Mouse (Mus musculus): ENCODE results near the gene Tspan9.

The Tspan9 gene

GRCm38 (mm10) chr6:128011781-128012180, 131.6 kb downstream of the Tspan9 start:
- no peak for DNase-seq

DNA sequence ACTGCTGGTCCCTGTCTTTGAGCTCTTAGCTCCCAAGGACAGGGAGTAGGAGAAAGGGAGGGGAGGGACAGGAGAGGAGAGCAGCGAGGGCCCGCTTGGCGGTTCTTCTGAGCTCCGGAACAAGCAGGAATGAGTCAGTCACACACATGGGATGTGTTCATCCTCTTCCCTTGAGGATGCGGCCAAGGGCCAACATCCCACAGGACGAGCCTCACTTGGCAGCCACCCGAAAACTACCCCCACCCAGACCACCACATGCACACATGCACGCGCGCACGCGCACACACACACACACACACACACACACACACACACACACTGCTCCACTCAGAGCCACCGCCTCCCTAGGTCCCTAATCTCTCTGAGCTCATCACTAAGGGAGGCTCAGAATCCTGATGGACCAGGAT, 132.3 kb downstream of the Tspan9 start:
- peak; percentile 60 to 68 for DNase-seq

DNA sequence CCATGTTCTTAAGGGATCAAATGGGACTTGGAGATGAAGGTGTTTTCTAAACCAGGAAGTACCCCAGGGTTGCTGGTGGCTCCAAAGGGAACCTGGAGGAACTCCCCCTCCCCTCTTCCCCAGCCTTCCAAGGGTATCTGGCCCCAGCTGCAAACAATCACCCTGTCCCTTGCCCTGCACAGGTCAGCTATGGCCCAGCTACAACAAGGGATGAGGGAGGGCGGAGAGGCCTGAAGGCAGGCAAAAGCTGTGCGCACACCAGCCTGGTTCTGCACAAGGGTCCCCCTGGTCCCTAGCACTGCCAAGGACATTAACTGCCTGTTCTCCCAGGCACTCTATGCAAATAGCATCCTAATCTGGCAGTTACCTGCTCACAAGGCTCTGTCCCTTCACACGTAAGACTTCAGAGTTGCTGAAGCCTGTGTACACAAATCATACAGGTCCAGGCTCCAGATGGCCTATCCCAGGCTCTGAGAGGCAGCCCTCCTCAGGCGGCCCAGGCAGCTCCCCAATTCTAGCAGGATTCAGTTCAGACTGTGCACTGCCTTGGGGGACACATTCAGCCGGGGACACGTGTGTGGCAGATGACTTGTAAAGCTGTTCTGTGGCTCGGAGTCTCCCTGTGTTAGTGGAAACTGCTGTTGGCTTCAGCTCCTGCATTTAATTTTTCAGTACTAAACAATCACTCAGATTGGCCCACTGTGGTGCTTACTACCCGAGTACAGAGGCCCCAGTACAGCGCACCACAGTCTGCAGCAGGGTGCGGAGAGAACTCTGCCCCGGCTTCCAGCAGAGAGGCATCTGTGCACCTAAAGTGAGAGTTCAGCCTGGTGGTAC, 133.0 kb downstream of the Tspan9 start:
- DNase-seq: no peak

DNA sequence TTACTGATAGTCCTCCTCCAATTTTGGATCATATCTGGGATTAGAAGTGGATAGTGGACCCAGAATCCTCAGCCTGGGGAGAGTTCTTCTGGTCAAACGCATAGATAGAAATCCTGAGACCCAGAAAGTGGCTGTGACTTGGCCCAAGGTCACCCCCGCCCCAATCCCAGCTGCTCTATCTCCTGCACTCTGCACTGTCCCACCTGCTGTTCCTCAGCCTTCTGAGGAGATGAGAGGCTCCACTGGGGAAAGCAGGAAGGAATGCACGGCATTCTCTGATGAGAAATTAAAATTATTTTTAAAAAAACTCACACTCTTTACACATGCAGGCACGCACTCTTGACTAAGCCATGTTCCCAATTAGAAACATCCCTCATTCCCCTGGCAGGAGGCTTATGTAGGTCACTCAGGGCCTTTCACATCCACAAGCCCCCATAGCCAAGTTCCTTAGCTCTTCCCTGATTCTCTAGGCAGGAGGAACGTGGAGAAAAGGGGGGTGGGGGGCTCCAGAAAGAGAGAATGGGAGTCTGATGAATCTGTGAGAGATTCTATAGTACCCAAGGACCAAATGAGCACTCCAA, 135.3 kb downstream of the Tspan9 start:
- DNase-seq: no peak

DNA sequence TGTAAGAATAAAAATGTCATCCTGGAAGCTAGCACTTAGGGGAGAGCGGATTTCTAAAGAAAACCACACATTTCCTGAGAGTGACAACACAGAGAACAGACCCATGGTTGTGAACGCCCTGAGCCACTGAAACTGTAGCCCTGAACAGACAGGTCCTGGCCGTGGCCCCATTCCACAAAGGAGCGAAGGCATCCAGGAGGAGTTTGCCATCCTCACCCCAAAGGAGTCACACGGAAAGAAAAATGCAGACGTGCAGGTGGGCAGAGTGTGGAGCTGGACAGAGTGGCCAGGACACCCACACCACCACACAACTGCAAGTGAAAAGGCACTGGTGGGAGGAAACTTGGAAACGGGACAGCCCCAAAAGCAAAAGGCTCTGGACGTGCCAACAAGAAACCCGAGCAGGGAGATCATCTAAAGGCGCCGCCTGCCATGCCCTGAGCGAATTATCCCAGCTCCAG, 136.1 kb downstream of the Tspan9 start:
- peak; percentile 54 to 66 for DNase-seq

DNA sequence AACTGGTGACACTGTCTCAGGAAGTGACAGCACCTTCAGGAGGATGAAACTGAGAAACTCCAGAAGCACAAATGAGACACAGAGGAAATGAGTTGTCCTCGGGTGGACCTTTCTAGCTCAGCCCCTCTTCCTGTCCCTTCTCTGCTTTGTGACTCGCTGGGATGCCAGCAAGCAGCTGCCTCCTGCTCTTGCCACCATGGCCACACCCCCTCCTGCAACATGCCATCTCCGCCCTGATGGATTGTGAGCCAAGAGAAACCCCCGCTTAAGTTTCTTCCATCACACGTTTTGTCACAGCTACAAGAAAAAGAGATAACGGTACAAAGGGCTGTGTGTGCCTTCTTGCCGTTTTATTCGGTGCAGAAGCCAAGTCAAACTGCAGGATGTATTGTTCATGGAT, 137.2 kb downstream of the Tspan9 start:
- DNase-seq: peak in 1 of 2 experiments; percentile 51

- DNase-seq: peak in 1 of 2 experiments; percentile 51
Observed at GRCm38 (mm10) chr6:128004544-128004943, 138.8 kb downstream of the Tspan9 start.

DNA sequence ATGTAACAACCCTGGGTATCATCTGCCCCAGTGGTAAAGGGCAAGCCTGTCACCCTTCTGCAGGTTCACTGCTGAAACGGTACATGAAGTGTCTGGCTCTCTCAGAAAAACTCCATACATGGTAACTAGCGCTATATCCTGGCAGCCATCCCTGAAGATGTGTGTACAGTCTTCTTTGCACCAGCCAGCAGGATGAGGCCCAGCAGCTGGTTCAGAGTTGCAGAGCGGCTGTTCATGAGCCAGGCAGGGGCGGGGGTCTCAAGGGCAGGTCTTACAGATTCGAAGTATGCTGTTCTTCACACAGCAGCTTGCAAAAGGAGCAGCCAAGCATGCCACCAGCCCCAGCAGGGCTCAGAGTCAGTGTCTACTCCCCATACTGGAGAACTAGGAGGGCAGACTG, 139.9 kb downstream of the Tspan9 start:
- DNase-seq: no peak

DNA sequence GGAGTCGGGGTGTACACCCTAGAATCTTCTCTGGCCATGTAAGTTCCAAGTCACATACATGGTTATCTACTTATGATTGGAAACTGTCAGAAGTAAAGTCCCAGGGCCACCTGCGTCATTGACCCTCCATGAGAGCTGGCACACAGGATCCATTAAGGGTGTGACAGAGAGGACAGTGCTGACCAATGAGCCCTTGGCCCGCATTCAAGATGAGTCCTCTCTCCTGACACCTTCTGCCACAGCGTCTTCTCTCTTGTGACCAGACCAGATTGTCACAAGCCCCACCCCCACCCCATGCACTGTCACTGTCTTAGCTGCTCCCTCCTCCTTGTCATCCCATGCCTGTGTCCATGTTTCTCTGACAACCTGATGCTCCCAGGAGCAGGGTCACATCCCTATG, 140.7 kb downstream of the Tspan9 start:
- peak in 1 of 2 experiments; percentile 59 for DNase-seq

DNA sequence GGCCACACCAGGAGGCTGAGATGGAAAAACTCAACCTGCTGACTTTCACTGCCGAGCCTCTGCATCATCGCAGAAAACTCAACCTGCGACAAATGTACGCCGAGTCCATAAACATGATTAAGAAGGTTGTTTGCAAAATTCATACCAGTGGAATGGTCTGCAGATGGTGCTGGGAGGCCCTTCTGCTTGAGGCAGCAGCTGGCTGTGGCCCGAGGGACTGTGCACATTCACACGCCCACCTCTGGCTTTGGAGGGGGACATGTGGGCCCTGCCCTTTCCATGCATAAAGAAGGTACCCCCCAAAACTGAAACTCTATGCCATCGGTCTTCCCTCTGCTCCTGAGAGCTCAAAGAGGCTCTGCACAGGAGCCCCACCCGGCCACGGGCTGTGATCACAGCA, 141.3 kb downstream of the Tspan9 start:
- no peak for DNase-seq

DNA sequence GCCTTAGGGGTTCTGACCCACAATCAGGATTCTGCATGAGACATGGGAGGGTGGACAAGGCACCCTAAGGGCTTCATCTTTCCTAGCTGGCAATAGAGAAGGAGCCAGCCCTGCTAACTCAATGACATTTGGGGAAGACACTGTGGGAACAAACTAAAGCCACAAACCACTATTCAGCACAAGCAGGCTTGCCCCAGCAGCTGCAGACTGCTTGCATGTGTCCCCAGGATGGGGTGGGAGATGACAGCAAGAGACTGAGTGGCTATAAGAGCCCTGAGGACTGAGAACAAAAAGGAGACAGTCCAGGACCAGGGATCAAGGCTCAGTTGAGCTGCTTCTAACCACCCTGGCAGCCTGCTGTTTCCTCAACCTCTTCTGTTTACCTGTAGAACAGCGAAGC, 141.8 kb downstream of the Tspan9 start:
- DNase-seq: no peak

- DNase-seq: peak in 1 of 2 experiments; percentile 51
Observed at GRCm38 (mm10) chr6:128000777-128001176, 142.6 kb downstream of the Tspan9 start.

DNA sequence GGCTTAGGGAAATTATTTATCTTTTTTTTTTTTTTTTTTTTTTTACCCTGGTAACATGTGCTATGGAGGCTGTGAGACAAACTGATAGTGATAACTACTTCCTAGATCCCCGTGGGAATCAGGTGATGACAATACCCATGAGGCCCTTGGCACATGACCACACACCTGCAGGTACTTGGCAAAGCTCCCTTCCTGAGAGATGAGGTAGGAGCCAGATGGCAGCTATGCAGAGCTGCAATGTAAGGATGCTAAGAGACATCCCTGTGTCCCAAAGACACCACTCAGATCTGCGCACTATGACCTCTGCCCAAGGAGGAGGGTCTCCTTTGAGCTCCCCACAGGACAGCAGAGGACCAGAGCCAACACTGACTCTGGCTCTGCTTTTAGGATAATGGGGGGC, 144.3 kb downstream of the Tspan9 start:
- DNase-seq: peak; percentile 89 to 92

DNA sequence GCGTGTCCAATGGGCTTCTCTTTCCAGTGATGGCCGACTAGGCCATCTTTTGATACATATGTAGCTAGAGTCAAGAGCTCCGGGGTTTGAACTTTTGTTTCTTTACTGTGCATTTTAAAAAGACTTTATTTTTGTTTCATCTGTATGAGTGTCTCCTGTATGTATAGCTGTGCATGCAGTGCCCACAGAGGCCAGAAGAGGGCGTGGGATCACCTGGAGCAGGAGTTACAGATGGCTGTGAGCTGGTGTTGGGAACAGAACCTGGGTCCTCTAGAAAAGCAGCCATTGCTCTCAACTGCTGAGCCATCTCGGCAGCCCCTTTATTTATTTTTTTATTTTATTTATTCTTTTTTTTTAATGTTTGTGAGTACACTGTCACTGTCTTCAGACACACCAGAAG, 146.5 kb downstream of the Tspan9 start:
- no peak for DNase-seq

GRCm38 (mm10) chr6:127992993-127993392, 150.4 kb downstream of the Tspan9 start:
- DNase-seq: peak; percentile 56 to 64

DNA sequence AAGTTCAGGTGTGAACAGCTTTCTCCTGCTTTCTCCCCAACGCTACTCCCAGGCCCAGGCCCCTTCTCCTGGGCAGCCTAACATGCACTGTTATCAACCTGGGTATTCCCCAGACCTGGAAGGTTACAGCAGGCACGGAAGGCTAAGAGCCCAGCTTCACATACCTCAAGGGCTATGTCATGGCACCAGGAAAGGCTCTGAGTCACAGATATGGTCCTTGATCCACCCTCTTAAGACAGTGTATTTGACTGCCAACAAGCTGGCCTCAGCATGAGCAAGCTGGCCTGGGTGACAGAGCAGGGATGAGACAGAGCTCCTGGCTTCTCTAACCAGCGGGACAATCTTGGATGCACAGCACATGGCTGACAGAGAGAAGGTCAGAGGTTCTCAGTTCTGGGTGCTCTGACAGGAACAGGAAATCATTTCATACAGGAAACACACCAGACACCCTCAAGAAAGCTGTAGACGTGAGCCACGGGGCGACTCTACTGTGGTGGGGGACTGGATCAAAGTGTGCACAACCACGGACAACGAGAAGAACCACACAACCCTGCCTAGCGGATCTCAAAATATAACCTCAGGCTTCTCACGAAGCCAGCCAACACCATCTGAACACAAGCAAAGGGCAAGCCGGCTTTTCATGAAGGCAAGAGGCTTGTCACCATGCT, 151.8 kb downstream of the Tspan9 start:
- DNase-seq: no peak

DNA sequence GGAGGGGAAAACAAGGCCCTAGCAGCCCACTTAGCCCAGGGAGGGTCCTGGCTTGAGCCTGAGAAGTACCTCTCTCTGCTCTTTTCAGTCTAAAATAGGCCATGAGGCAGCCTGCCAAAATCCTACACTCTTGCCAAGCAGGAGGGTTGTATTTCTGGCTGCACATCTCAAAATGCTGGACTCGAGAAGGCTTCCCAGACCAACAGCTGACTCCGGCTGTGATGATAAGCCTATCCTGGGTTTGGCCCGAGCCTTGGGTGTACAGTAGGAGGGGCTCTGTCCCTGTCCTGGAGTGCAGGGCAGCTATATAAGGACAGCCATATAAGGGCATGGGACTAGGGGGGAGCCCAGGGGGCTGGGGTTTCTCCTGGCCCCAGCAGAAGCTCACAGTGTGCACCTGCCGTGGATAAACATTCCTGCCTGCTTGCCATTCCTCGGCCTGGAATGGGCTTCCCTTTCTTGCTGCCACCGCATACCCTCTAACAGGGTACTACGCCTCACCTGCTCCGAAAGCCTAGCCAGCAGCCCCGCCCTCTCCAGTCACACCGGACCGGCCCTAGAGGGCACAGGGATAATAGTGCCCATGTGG, 153.7 kb downstream of the Tspan9 start:
- DNase-seq: peak; percentile 97

- peak in 1 of 2 experiments; percentile 56 for DNase-seq
Observed at GRCm38 (mm10) chr6:127988944-127989494, 154.4 kb downstream of the Tspan9 start.

DNA sequence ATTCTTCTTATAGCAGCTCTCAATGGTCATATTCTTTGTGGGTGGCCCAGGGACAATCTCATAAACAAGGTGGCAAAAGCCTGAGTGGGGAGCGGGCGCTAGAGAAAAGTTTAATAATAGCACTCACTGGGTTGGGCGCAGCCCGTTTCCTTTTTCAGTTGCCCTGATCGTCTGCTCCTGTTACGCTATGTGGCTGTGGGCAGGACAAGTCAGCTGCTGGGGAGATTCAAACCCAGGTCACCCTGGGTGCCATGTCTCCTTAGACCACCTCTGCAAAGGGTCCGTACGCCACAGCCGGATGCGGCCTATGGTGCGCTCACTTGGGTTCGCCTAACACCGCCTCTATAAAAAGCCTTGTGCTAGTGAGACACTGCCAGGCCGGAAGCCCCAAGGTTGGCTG, 156.0 kb downstream of the Tspan9 start:
- DNase-seq: no peak

DNA sequence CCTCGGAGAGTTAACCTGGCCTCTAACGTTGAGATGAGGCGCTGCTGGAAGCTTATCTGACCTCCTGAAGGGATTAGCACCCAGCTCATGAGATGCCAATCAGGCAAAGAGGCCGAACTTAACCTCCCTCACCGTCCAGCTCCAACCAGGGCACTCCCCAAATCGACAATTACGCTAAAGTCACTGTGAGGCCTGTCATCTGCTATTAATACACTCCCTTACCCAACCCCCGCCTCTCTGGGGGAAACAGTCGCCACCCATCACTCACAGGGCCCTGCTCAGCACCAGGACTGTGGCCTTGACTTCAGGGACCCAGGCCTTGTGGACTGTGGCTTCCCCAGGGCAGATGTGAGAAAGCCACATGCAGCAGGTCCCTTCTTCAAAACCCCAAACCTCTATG, 157.0 kb downstream of the Tspan9 start:
- no peak for DNase-seq

GRCm38 (mm10) chr6:127981176-127981575, 162.2 kb downstream of the Tspan9 start:
- DNase-seq: peak; percentile 75 to 83

GRCm38 (mm10) chr6:127980381-127981045, 162.9 kb downstream of the Tspan9 start:
- DNase-seq: peak in 1 of 2 experiments; percentile 53
